Comparison of ENCODE assay signal across 14 mouse cellular contexts in the genomic region with DNA sequence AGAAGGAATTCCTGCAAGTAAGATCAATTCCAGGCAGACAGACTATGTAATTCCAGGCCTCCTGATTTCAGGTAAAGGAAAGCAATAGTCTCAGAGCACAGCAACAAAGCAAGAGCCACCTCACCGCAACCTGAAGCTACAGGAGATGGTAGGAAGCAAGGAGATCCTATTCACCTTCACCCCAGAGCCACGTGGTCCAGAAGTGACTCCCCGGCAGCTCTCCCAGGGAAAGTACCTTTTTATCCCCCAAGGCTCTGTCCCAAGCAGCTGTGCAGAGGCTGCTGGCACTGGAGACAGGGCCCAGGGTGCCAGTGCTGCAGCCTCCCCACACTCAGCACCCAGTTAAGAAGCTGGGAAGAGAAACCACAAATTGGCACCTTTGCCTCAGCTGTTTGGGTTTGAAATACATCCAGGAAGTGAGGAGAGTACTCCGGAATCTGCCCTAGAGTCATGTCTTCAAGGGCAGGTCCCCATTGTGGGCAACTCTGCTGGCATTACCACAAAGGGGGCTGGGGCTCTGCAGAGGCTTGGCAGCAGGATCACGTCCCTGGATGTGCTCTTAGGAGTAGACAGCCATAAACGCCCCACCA. TPM values are rescaled to one million over a fixed set of nuclear protein-coding genes. Genes with fewer than 3 reads are reported as not detected.
DNase-seq lines count a peak whose midpoint lies in the region; ATAC-seq and TF ChIP-seq lines count a peak whose summit lies in the region.
"Had no signal": no experiment of that assay in that cellular context is flagged by ENCODE, and none has a peak within 500 bp of the region (broad histone marks: within the 10 kb centered on the region; RNA-seq: fewer than 3 reads in every experiment).

No protein-coding gene starts in this region.

- no peak for TF ChIP-seq POLR2A in limb, embryonic 14.5 days (IDR thresholded peaks at IDR 0.05; ENCODE audit: borderline replicate concordance, extremely low read depth, insufficient read depth, insufficient read length)

- no peak overlapping the region for H3K4me3 ChIP-seq in gastrocnemius, adult 2 months
- H3K4me3 ChIP-seq in embryonic facial prominence, embryonic 12.5 days: no peak overlapping the region
- no peak overlapping the region for H3K4me3 ChIP-seq in limb, embryonic 14.5 days (replicated peaks; ENCODE audit: low read length)

- H3K4me2 ChIP-seq in embryonic facial prominence, embryonic 12.5 days (replicated peaks): no peak overlapping the region
- H3K4me2 ChIP-seq in limb, embryonic 14.5 days (replicated peaks; ENCODE audit: low read depth, low read length, severe bottlenecking): no peak overlapping the region

- no peak for ATAC-seq in embryonic facial prominence, embryonic 12.5 days (ENCODE audit: insufficient number of reproducible peaks, insufficient read depth, low FRiP score, low TSS enrichment)
- no peak for ATAC-seq in limb, embryonic 14.5 days (ENCODE audit: low FRiP score, low read depth)

- H3K27ac ChIP-seq in gastrocnemius, adult 2 months: peak overlapping the region; percentile 90
- peak overlapping the region; percentile 77 for H3K27ac ChIP-seq in embryonic facial prominence, embryonic 12.5 days
- peak overlapping the region; percentile 64 for H3K27ac ChIP-seq in limb, embryonic 14.5 days (replicated peaks; ENCODE audit: low read depth, low read length)
- H3K27ac ChIP-seq: liver, embryonic 14.5 days had no signal

- H3K9ac ChIP-seq in embryonic facial prominence, embryonic 12.5 days: no peak overlapping the region
- H3K9ac ChIP-seq in limb, embryonic 14.5 days (ENCODE audit: low read depth, low read length, severe bottlenecking): no peak overlapping the region
- H3K9ac ChIP-seq: liver, embryonic 14.5 days had no signal

- no peak for TF ChIP-seq CTCF in gastrocnemius, adult 2 months (IDR thresholded peaks at IDR 0.05)

- intact Hi-C loops in gastrocnemius, adult 2 months (cut with DNase I): no loop called here
- intact Hi-C loops in gastrocnemius, postnatal 36 days (cut with DNase I): no loop called here

- peaks cover 59% of the 10 kb centered on the region for H3K4me1 ChIP-seq in embryonic facial prominence, embryonic 12.5 days
- peaks cover 51% of the 10 kb centered on the region for H3K4me1 ChIP-seq in limb, embryonic 14.5 days (ENCODE audit: control insufficient read depth, insufficient read depth, low read length)

- H3K36me3 ChIP-seq in embryonic facial prominence, embryonic 12.5 days: 0 out of 2 replicates have a peak, but pooled peaks cover under 1% of the 10 kb centered on the region
- peaks cover 4% of the 10 kb centered on the region for H3K36me3 ChIP-seq in limb, embryonic 14.5 days (ENCODE audit: control insufficient read depth, insufficient read depth, low read length)

- no peaks in the 10 kb centered on the region for H3K27me3 ChIP-seq in embryonic facial prominence, embryonic 12.5 days
- H3K27me3 ChIP-seq in limb, embryonic 14.5 days (ENCODE audit: control insufficient read depth, insufficient read depth, low read length): no peaks in the 10 kb centered on the region
- H3K27me3 ChIP-seq: CH12.LX had no signal

- no peak for DNase-seq in gastrocnemius, adult 2 months
- no peak for DNase-seq in gastrocnemius, postnatal 36 days
- peak; percentile 88 for DNase-seq in 3134 (ENCODE audit: extremely low read depth, insufficient read length, low spot score)
- no peak for DNase-seq in limb, embryonic 14.5 days (ENCODE audit: low spot score)
- no peak for DNase-seq in lung, postnatal 10 days
- DNase-seq in urinary bladder, postnatal 10 days (ENCODE audit: low spot score): no peak
- DNase-seq in gastrocnemius, postnatal 10 days: no peak
- DNase-seq: adrenal gland, adult 8-10 months; cerebellum, postnatal 14 days; gastrocnemius, postnatal 14 days; kidney, postnatal 14 days had no signal

- 49% methylated on average over 6 of the region's 6 CpGs for WGBS in embryonic facial prominence, embryonic 12.5 days
- 41% methylated on average over 6 of the region's 6 CpGs for WGBS in limb, embryonic 14.5 days

- no peaks in the 10 kb centered on the region for H3K9me3 ChIP-seq in embryonic facial prominence, embryonic 12.5 days
- no peaks in the 10 kb centered on the region for H3K9me3 ChIP-seq in limb, embryonic 14.5 days (ENCODE audit: control insufficient read depth, low read length)

RNA-seq across cellular contexts. Expression of a gene that starts 53.6 kb away (rescaled TPM):
- total RNA-seq in gastrocnemius, adult 2 months (2021): 10 to 100 TPM; 38.9 to 57.9 TPM
- total RNA-seq in gastrocnemius, postnatal 36 days (2021): 10 to 100 TPM; 49.2 to 51.2 TPM
- 20.1 and 23.3 TPM in 2 replicates for polyA plus RNA-seq in embryonic facial prominence, embryonic 12.5 days (2016; fragmentation: Nextera tagmentation; extraction: Ambion mirVana)
- polyA plus RNA-seq in limb, embryonic 14.5 days (2012; rRNA removed): 49.4 and 59.6 TPM in 2 replicates
- 31.2 and 35.1 TPM in 2 replicates for polyA plus RNA-seq in limb, embryonic 14.5 days (2014; fragmentation: Nextera tagmentation; extraction: Ambion mirVana)
- 10 to 100 TPM; 52.1 to 54.0 TPM for total RNA-seq in gastrocnemius, postnatal 10 days (2021)
- total RNA-seq: CH12.LX had no signal
